Mouse (Mus musculus) yolk sac, embryonic 10.5 days (tissue): ENCODE measurements around the gene Mtg1.
A peak's percentile ranks its signal among the peaks of the same experiment; 100 is the strongest.
"Not testable (repeated sequence)": the region's sequence is repeated elsewhere in the genome, so short reads cannot be mapped to it uniquely, and the experiment has no call there.

Experiments
- DNase-seq: peaks from one replicate; pipeline ENCODE4 v3.0.0-alpha.2; 2017; ENCODE audit warnings: low spot score

Gene Mtg1

GRCm38 (mm10) chr7:140127911-140128310 lies 9.5 kb upstream of the Mtg1 start:
- no peak for DNase-seq

GRCm38 (mm10) chr7:140132184-140132583 lies 5.2 kb upstream of the Mtg1 start:
- not testable (repeated sequence) for DNase-seq

- DNase-seq: not testable (repeated sequence)
Measured at GRCm38 (mm10) chr7:140134033-140134432, 3.3 kb upstream of the Mtg1 start.

GRCm38 (mm10) chr7:140135106-140135770 lies 2.1 kb upstream of the Mtg1 start:
- DNase-seq: no peak

GRCm38 (mm10) chr7:140138021-140138310 lies 602 bp downstream of the Mtg1 start:
- DNase-seq: no peak

GRCm38 (mm10) chr7:140141350-140141749 lies 4.0 kb downstream of the Mtg1 start:
- DNase-seq: peak; percentile 25

- DNase-seq: no peak
Measured at GRCm38 (mm10) chr7:140144550-140144949, 7.2 kb downstream of the Mtg1 start.

- no peak for DNase-seq
Measured at GRCm38 (mm10) chr7:140153383-140153782, 16.0 kb downstream of the Mtg1 start.

- no peak for DNase-seq
Measured at GRCm38 (mm10) chr7:140153829-140154217, 16.5 kb downstream of the Mtg1 start.

GRCm38 (mm10) chr7:140154218-140154927 lies 17.0 kb downstream of the Mtg1 start, which contains the start of gene Sprn:
Gene Sprn, minus strand, starts transcription at chr7:140154877.
- no peak for DNase-seq

GRCm38 (mm10) chr7:140160363-140160762 lies 23.0 kb downstream of the Mtg1 start:
- DNase-seq: no peak

GRCm38 (mm10) chr7:140164664-140165063 lies 27.3 kb downstream of the Mtg1 start, which contains the start of gene Olfr522:
Gene Olfr522, minus strand, starts transcription at chr7:140164764.
- DNase-seq: no peak

GRCm38 (mm10) chr7:140167950-140168349 lies 30.6 kb downstream of the Mtg1 start:
- no peak for DNase-seq

GRCm38 (mm10) chr7:140169386-140169785 lies 32.0 kb downstream of the Mtg1 start:
- DNase-seq: no peak

- DNase-seq: no peak
Measured at GRCm38 (mm10) chr7:140170863-140171262, 33.5 kb downstream of the Mtg1 start.

GRCm38 (mm10) chr7:140172936-140173335 lies 35.6 kb downstream of the Mtg1 start, which contains the start of gene Olfr523:
Gene Olfr523, plus strand, starts transcription at chr7:140173217.
- no peak for DNase-seq

- DNase-seq: no peak
Measured at GRCm38 (mm10) chr7:140179176-140179575, 41.8 kb downstream of the Mtg1 start.

- no peak for DNase-seq
Measured at GRCm38 (mm10) chr7:140180692-140181091, 43.3 kb downstream of the Mtg1 start.

- DNase-seq: no peak
Measured at GRCm38 (mm10) chr7:140184206-140184605, 46.8 kb downstream of the Mtg1 start.

GRCm38 (mm10) chr7:140186646-140187620 lies 49.6 kb downstream of the Mtg1 start:
- no peak for DNase-seq

- no peak for DNase-seq
Measured at GRCm38 (mm10) chr7:140187721-140188390, 50.5 kb downstream of the Mtg1 start.
